Mouse (Mus musculus) heart, embryonic 12.5 days (tissue): ENCODE data around the gene Ank2. TPM values are rescaled to one million over a fixed set of nuclear protein-coding genes. Genes with fewer than 3 reads are reported as not detected.
A peak's percentile ranks its signal among the peaks of the same experiment; 100 is the strongest.

Experiments used
- ATAC-seq: fragments of 200-750 bp; cut with Nextera tagmentation; 2 replicates; pipeline ENCODE4 v1.8.0; 2017; ENCODE audit warnings: moderate TSS enrichment, moderate library complexity; ENCODE audit not compliant: insufficient number of reproducible peaks, low FRiP score
- H3K27ac ChIP-seq: fragments of 300-500 bp; sonication (generic); 2 replicates; pipeline ENCODE4 v1.5.1; 2016; ENCODE audit warnings: mild to moderate bottlenecking, moderate library complexity; ENCODE audit not compliant: poor library complexity, severe bottlenecking
- H3K27me3 ChIP-seq: fragments of 300-500 bp; sonication (generic); replicated peaks from 2 replicates; pipeline ENCODE4 v1.6.1; 2016; ENCODE audit warnings: mild to moderate bottlenecking, moderate library complexity
- H3K36me3 ChIP-seq: fragments of 300-500 bp; sonication (generic); 2 replicates; pipeline ENCODE4 v1.6.1; 2016; ENCODE audit warnings: mild to moderate bottlenecking, moderate library complexity
- H3K4me1 ChIP-seq: fragments of 300-500 bp; sonication (generic); replicated peaks from 2 replicates; pipeline ENCODE4 v1.6.1; 2016; ENCODE audit warnings: mild to moderate bottlenecking
- H3K4me2 ChIP-seq: fragments of 300-500 bp; sonication (generic); 2 replicates; pipeline ENCODE4 v1.6.1; 2016; ENCODE audit warnings: mild to moderate bottlenecking, moderate library complexity
- H3K4me3 ChIP-seq: fragments of 300-500 bp; sonication (generic); 2 replicates; pipeline ENCODE4 v1.5.1; 2016; ENCODE audit warnings: mild to moderate bottlenecking
- H3K9ac ChIP-seq: fragments of 300-500 bp; sonication (generic); 2 replicates; pipeline ENCODE4 v1.6.1; 2016; ENCODE audit warnings: mild to moderate bottlenecking, moderate library complexity
- H3K9me3 ChIP-seq: fragments of 300-500 bp; sonication (generic); replicated peaks from 2 replicates; pipeline ENCODE4 v1.6.1; 2016; ENCODE audit warnings: mild to moderate bottlenecking, moderate library complexity
- whole genome bisulfite sequencing: fragments of 180-500 bp; shearing (Covaris S2); methylation state at CpG from one replicate; pipeline ENCODE4 v1.1.7; 2016; 5-methylcytosine and 5-hydroxymethylcytosine counted together
- polyA plus RNA-seq: library from polyadenylated mRNA; unstranded; fragments of >200 nt; fragmentation: Nextera tagmentation; extraction: Ambion mirVana; gene quantifications from 2 replicates; pipeline ENCODE4 v1.2.1, GENCODE M21; 2016

The Ank2 gene
- polyA plus RNA-seq, 1 experiment from 2014 or later, result 42.5 TPM

DNA sequence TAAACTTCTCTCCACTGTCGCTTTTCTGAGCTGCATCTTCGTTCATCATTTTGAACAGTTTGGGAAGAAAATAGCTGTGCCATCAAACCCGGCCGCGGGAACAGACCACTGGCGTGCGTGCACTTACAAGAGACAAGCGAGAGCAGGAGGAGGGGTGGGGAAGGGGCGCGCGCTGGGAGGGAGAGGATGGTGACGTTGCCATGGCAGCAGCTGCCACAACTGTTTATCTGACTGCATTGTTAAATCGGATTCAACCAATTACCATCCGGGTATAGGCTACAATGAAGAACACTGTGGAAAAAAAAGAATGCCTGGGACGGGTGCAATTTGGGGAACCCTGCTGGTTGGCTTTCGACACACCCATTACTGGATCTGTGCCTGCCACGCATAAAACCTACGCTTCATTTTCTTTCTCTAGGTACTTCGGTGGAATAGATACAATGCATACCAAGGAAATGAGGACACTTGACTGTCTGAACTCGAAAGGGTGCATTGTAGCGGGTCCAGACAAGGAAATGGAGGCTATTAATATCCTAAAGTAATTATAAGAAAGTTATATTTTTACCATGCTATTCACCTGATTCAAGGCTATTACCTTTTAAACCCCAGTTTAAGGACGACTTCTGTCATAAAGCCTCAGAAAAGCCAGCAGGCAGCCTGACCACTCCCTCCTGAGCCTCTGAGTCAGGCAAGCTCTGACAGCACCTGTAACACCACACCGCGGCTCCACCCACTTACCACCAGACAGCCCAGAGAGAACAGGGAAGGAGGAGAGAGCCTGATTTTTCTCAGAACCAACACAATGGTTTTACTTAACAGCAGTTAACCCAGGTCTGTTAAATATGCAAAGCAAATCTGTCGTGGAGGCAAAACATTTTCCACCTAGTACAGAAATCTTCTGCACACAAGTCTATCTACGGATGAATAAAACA, 273.1 kb downstream of the Ank2 start:
- no peaks in the 10 kb centered on the region for H3K36me3 ChIP-seq
- no peak overlapping the region for H3K27ac ChIP-seq
- peak overlapping the region; percentile 27; the same call in 1 of the 2 replicates for H3K9ac ChIP-seq
- 6% methylated on average over 26 of the region's 26 CpGs for WGBS
- H3K4me1 ChIP-seq, result peaks cover 9% of the 10 kb centered on the region
- no peaks in the 10 kb centered on the region for H3K9me3 ChIP-seq
- H3K4me2 ChIP-seq, result peak overlapping the region; percentile 83
- peak overlapping the region; percentile 39 for H3K4me3 ChIP-seq
- no peak for ATAC-seq
- no peaks in the 10 kb centered on the region for H3K27me3 ChIP-seq

DNA sequence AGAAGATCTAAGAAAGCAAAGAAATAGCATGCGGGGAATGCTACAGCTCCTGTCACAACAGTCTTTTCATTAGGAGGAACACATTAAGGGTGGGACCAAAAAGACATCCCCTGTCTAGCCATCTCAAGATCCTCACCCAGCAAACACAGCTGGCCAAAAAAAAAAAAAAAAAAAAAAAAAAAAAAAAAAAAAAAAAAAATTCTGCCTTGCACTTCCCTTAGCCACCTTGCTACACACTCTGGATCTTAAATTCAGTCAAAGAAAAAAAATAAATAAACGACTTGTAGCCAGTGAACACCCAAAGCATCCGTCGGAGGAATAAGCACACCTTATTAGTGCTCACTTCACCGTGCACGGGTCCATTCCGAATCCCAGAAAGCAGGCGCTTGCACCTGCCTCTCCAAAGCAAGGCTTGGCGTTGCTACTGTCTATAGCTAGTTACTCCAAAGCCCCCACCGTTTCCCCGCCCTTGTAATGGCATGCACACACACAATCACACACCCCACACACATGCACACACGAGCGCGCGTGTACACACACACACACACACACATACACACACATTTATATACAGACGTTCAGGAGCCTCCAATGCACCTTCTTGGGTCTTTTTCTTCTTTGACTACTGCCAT, 273.9 kb downstream of the Ank2 start:
- Histone ChIP-seq H3K4me2 (peak overlapping the region; percentile 83), H3K27ac (no peak overlapping the region), H3K4me3 (peak overlapping the region; percentile 39), H3K9ac (peak overlapping the region; percentile 27; the same call in 1 of the 2 replicates), H3K9me3 (no peaks in the 10 kb centered on the region), H3K4me1 (peaks cover 9% of the 10 kb centered on the region), H3K27me3 (no peaks in the 10 kb centered on the region), H3K36me3 (no peaks in the 10 kb centered on the region)
- ATAC-seq, result no peak
- WGBS, result 19% methylated on average over 16 of the region's 16 CpGs

DNA sequence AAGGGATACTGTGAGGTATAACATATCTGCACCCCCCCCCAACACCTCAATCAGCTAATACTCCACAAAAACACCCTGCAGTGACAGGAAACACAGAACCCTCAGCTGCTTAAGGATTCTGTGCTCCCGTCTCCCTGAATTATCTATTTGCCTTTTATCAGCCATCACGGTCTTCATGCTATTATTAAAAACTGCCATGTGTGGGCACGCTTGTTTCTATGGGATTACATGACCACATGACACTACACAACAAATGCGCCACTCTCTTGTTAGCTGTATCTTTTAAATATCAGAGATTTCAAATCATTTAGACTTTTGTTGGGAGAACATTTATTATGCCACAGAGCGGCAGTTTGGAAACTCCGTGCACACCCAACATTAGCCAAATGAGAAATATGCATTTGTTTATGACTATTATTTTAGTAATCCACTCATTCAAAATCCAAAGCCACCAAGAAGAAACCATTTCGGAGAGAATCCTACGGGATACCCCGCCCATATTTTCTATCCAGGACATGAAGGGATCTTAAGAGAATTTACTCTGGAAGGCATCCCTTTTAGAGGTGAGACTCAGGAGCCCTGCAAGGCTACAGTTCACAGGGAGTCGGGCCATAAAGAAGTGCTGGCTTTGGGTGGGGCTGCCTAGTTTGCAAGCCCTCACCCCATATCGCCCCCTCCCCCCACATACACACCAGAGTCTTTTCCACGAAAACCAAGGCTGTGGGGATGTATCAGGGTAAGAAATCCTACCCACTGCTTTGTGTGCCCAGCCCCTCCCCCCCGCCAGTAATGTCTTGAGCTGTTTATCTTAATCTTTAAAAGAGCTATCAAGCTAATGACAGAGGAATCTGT, 274.6 kb downstream of the Ank2 start:
- no peaks in the 10 kb centered on the region for H3K27me3 ChIP-seq
- H3K4me1 ChIP-seq, result peaks cover 9% of the 10 kb centered on the region

GRCm38 (mm10) chr3:127222086-127222485, 277.1 kb downstream of the Ank2 start:
- peaks cover 9% of the 10 kb centered on the region for H3K4me1 ChIP-seq
- no peak overlapping the region for H3K4me2 ChIP-seq
- ATAC-seq, result no peak
- H3K36me3 ChIP-seq, result no peaks in the 10 kb centered on the region
- H3K27me3 ChIP-seq, result no peaks in the 10 kb centered on the region
- no peak overlapping the region for H3K4me3 ChIP-seq
- WGBS, result 65% methylated on average over 2 of the region's 2 CpGs
- H3K9ac ChIP-seq, result no peak overlapping the region
- no peaks in the 10 kb centered on the region for H3K9me3 ChIP-seq
- H3K27ac ChIP-seq, result no peak overlapping the region

More for the DNA sequence above, 274.6 kb downstream of the Ank2 start:
- H3K4me3 ChIP-seq, result no peak overlapping the region
- no peaks in the 10 kb centered on the region for H3K9me3 ChIP-seq
- H3K27ac ChIP-seq, result no peak overlapping the region
- H3K9ac ChIP-seq, result no peak overlapping the region
- WGBS, result 68% methylated on average over 13 of the region's 13 CpGs
- ATAC-seq, result no peak
- no peak overlapping the region for H3K4me2 ChIP-seq
- no peaks in the 10 kb centered on the region for H3K36me3 ChIP-seq

DNA sequence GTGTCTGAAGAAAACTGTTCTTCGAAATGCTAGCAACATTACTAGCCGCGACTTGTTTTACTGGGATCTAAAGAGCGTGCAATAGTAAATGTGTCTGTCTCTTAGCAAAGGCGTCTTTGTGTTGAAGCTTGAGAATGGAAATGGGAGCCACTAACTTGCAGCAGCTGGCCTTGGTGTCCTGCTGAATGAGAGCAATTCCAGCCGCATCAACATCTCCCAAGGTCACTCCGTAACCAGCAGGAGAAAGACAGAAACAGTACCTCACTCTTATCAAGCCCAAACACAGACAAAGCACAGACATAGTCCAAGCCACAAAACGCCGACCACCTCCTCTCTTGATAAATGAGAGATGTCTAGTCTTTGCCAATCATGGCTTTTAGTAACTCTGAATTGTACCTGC, 278.3 kb downstream of the Ank2 start:
- no peak overlapping the region for H3K27ac ChIP-seq
- no peak for ATAC-seq
- H3K4me2 ChIP-seq, result no peak overlapping the region
- H3K4me1 ChIP-seq, result peaks cover 9% of the 10 kb centered on the region; the same call in 1 of the 2 replicates
- no peak overlapping the region for H3K9ac ChIP-seq
- WGBS, result 72% methylated on average over 9 of the region's 9 CpGs
- H3K27me3 ChIP-seq, result no peaks in the 10 kb centered on the region
- H3K4me3 ChIP-seq, result no peak overlapping the region
- no peaks in the 10 kb centered on the region for H3K9me3 ChIP-seq
- H3K36me3 ChIP-seq, result no peaks in the 10 kb centered on the region

GRCm38 (mm10) chr3:127213534-127213933, 285.6 kb downstream of the Ank2 start:
- ATAC-seq, result no peak
- Histone ChIP-seq H3K4me1 (no peaks in the 10 kb centered on the region; the same call in 1 of the 2 replicates), H3K4me3 (no peak overlapping the region), H3K9ac (no peak overlapping the region), H3K27ac (no peak overlapping the region), H3K27me3 (no peaks in the 10 kb centered on the region), H3K36me3 (no peaks in the 10 kb centered on the region), H3K9me3 (no peaks in the 10 kb centered on the region), H3K4me2 (no peak overlapping the region)
- WGBS, result 76% methylated on average over 5 of the region's 5 CpGs

- Histone ChIP-seq H3K9ac (no peak overlapping the region), H3K4me3 (no peak overlapping the region), H3K9me3 (no peaks in the 10 kb centered on the region), H3K4me1 (no peaks in the 10 kb centered on the region; the same call in 1 of the 2 replicates), H3K27me3 (no peaks in the 10 kb centered on the region), H3K4me2 (no peak overlapping the region), H3K36me3 (no peaks in the 10 kb centered on the region), H3K27ac (no peak overlapping the region)
- no peak for ATAC-seq
- 79% methylated on average over 3 of the region's 3 CpGs for WGBS
Observed at GRCm38 (mm10) chr3:127211119-127211518, 288.0 kb downstream of the Ank2 start.

- H3K27me3 ChIP-seq, result no peaks in the 10 kb centered on the region
- H3K36me3 ChIP-seq, result no peaks in the 10 kb centered on the region
- no peaks in the 10 kb centered on the region for H3K9me3 ChIP-seq
- H3K4me3 ChIP-seq, result no peak overlapping the region
- H3K4me1 ChIP-seq, result no peaks in the 10 kb centered on the region; the same call in 1 of the 2 replicates
- H3K4me2 ChIP-seq, result no peak overlapping the region
- H3K9ac ChIP-seq, result no peak overlapping the region
- H3K27ac ChIP-seq, result no peak overlapping the region
- 44% methylated on average over 4 of the region's 4 CpGs for WGBS
- ATAC-seq, result no peak
Observed at GRCm38 (mm10) chr3:127210552-127210951, 288.6 kb downstream of the Ank2 start.

DNA sequence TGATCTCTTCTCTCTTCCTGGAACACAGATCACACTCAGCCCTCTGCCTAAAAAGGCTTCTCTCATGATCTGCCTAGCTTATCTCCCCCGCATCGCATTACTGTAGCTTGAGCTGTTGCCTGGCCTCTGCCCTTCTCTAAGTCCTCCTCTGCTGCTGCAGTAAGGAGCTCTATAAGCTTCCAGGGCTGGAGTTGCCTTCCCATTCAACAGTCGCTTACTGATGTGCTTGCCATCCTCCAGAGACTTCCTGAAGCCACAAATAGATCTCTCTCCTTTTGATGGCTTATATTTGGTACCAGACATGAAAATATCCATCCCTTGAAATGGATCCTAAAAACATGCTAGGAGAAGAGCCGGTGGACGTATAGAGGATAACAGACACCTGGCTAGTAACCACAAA, 290.3 kb downstream of the Ank2 start:
- no peak overlapping the region for H3K9ac ChIP-seq
- 66% methylated on average over 5 of the region's 5 CpGs for WGBS
- H3K4me3 ChIP-seq, result no peak overlapping the region
- no peaks in the 10 kb centered on the region for H3K27me3 ChIP-seq
- no peaks in the 10 kb centered on the region for H3K9me3 ChIP-seq
- ATAC-seq, result no peak
- H3K36me3 ChIP-seq, result no peaks in the 10 kb centered on the region
- no peaks in the 10 kb centered on the region; the same call in 1 of the 2 replicates for H3K4me1 ChIP-seq
- no peak overlapping the region for H3K4me2 ChIP-seq
- H3K27ac ChIP-seq, result no peak overlapping the region

DNA sequence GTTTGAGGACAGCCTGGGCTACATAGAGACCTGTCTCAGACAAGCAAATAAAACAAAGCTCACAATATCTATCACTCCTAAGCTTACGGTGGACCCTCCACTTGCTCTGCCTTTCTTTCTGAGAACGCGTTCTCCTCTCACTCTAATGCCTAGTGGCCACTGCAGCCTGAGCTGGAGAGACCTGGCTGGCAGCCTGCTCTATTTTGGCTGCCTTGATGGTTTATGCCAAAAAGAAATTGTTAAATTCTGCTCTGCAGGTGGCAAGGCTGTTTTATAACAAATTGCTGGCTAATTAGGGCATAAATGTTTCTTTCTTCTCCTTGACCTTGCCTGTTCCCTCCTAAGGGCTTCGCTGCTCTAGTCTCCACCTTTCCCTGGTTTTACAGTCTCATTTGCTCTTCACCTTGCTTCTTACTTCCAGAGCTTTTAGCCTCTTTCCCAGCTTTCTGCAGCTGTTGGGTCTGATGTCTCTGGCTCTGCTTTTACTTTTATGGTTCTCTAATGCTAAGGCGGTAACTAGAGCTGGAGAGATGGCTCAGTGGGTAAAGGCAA, 293.2 kb downstream of the Ank2 start:
- WGBS, result 90% methylated on average over 5 of the region's 5 CpGs
- no peak overlapping the region for H3K4me3 ChIP-seq
- H3K4me2 ChIP-seq, result no peak overlapping the region
- no peaks in the 10 kb centered on the region; the same call in 1 of the 2 replicates for H3K9me3 ChIP-seq
- no peak overlapping the region for H3K9ac ChIP-seq
- no peak for ATAC-seq
- H3K27me3 ChIP-seq, result no peaks in the 10 kb centered on the region
- no peaks in the 10 kb centered on the region; the same call in 1 of the 2 replicates for H3K4me1 ChIP-seq
- H3K36me3 ChIP-seq, result no peaks in the 10 kb centered on the region
- H3K27ac ChIP-seq, result no peak overlapping the region
